Mouse (Mus musculus): ENCODE results near the gene Slc13a1.
"Not testable (repeated sequence)": the region's sequence is repeated elsewhere in the genome, so short reads cannot be mapped to it uniquely, and the experiment has no call there.

Slc13a1 gene

DNA sequence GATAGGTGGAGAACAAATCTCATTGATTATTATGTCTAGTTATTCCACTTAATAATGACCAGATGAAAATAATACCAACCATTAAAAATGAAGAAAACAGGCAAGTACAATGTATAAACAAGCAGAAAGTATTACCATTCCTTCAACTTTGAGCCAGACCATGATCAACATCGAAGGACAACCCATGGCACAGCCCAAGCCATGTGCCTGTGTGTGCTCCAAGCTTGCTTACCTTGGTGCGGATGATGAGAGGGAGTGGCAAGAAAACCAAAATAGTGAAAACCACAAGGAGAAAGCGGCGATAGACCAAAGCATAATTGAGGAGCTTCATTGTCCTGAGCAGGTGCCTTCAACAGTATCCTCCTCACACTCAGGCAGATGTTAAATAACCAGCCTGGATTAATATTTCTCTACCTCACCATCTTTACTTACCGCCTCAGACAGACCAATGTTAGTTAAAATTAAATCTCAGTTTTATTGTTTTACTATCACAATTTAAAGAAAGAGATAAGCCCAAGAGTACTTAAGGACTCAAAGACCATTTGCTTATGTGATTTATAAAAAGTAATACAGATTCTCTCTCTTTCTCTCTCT is at the start of gene Slc13a1:
TSS of gene Slc13a1 (minus strand) at position 359 of the 594 bp plus-strand sequence.
- no peak for DNase-seq (ENCODE audit: low spot score)

DNA sequence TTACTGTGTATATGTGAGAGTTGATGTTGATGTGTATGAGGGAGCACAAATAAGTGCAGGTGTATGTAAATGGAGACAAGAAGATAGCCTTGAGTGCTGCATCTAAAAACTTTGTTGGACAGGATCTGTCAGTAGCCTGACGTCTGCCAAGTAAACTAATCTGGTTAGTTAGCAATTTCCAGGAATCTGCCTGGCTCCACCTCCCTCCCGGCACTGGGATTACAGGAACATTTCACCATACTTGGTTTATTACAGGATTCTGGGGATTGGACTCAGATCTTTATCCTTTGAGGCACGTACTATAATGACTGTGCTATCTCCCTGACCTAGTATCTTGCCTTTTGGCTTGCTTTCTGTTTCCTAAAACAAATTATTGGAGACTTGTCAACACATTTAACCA is 40.0 kb upstream of the Slc13a1 start:
- DNase-seq (ENCODE audit: low spot score): no peak

DNA sequence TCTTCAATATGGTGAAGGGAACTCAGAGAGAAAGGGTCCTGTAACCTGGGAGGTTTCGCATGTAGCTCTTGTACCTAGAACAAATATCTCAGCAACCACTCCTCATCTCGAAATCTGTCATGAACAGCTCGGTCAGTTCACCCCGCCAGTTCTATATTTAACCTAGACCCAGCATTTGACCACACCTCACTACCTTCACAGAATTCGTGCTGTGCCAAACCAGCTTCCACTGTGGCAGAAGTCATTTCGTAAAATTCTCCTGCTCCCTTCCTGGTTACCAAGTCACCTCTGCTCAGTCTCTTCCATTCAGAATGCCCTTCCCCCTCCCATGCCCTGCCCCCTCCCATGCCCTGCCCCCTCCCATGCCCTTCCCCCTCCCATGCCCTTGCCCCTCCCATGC is 34.3 kb upstream of the Slc13a1 start:
- no peak for DNase-seq (ENCODE audit: low spot score)

DNA sequence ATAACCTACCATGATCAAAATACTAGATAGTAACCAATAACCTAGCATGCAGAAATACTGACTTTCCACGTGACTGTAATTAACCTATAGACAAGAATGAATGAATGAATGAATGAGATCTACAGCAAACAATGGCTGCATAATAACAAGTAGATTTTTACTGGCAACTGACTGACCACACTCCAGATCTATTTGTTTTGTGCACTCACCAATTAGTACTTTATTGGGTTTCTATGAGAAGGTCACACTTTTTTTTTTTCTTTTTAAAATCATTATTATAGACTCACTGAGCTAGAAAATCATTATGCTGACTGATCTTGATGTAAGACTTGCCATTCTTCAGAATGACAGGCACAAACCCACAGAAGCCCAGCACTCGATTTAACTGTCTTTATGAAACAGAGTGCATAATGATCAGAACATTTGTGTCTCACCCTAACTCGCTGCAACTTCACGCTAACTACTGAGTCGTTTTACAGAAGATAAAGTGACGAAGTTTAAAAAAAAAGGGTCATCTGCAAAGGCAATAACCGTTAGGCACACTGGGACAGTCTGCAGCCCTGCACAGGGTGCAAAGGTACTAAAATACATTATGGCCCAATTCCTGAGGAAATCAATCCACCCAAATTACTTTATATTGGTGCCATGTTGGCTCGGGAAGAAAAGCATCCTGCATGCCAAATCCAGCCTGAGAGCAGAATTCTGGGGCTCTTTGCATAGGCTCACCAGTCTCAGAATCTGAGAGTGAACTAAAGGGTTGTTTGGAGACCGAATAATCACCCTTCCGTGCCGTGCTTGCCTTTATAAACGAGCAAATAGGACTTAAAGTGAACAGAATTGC is 33.0 kb upstream of the Slc13a1 start:
- DNase-seq (ENCODE audit: low spot score): no peak

DNA sequence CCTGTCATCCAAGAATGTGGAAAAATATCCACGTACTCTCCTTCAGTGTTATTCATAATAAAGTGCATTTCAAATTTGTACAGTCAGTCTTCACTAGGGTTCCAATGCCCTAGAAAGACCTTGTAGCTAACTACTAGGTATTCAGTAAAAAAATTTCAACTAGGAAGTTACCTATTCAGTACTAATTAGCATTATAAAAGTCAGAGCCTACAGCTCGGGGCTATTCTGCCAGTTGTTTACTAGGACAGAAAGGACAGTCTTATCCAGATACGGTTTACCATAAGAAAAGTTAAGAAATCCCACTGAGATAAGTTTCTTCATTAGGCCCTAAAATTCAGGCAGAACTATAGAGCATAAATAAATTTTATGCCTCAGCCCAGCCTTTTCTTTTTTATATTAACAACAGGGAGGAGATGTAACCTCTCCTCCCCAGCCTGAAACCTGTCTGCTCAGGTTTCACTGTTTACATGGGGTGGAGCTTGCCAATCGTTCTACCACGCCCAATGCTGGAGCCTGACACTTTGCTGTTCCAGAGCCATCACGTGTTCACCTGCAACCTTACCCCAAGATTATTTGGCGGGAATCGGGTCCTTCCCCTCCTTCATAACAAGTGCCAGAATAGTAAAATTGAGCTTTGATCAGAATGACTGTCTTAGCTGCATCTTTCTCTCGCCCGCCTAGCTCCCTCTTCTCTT is 29.8 kb upstream of the Slc13a1 start:
- DNase-seq (ENCODE audit: low spot score): not testable (repeated sequence)

DNA sequence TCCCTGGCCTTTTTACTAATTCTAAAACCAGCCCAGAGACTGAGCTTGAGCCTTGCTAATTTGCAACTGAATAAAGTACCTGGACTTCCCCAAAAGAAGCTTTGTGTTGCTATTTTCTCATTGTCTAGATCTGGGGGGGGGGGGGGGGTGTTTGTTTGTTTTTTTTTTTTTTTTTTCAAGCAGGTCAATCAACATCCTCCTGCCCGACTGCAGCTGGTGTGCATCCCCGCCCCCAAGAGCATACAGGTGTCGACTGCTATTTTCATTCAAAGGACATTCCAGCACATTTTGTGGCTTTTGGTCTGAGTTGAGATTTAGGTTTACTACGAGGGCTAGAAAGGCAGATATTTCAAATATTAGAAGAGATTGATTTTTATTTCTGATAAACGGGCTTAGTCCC is 28.5 kb upstream of the Slc13a1 start:
- not testable (repeated sequence) for DNase-seq (ENCODE audit: low spot score)

DNA sequence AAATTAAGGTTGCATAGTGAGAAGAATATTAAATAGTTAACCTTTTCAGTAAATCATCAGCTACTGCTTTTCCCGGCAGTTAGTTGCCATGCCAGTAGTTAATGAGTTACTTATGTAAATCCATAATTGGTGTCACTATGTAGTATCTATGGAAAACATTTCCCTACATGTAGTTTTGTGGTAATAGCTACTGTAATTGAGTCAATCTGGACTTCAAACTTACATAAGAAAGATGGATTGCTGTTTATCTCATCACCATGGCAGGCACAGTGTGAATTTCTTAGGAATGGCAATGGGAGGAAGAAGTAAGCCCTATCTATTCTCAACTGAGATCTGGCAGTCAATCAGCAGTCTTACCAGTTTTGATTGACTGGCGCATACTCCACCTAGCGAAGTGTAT is 15.5 kb upstream of the Slc13a1 start:
- DNase-seq (ENCODE audit: low spot score): no peak

DNA sequence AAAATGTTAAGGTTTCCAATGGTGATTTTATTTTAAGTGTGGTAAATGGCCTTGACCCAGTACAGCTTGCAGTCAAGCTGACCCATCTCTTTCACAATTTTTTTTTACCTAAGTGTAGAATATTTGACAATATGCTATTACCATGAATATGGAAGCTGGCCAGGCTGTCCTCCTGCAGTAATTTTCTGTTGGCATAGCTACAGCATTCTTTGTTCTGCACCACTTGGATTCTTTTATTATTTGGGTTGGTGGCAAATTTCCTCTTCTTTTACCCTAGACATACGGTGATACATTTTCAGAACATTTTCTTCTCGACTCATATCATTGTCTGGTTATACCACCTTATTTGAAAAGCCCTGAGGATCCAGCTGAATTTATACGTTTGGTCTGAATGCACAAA is 7.5 kb upstream of the Slc13a1 start:
- no peak for DNase-seq (ENCODE audit: low spot score)

DNA sequence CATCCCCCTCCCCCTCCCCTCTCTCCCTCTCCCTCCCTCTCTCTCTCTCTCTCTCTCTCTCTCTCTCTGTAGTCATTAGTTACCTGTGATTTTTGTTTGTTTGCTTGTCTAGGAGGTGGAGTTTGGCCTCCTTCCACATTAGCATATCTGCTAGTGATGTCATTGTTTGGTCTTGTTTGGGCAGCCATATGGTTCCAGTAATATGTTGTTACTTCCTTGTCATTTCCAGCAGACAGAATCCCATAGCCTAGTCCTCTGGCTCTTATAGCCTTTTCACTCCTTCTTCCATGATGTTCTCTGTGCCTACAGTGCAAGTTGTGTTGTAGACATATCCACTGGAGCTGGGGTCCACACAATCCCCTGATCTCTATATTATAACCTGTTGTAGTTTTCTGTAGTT is 6.1 kb upstream of the Slc13a1 start:
- no peak for DNase-seq (ENCODE audit: low spot score)

DNA sequence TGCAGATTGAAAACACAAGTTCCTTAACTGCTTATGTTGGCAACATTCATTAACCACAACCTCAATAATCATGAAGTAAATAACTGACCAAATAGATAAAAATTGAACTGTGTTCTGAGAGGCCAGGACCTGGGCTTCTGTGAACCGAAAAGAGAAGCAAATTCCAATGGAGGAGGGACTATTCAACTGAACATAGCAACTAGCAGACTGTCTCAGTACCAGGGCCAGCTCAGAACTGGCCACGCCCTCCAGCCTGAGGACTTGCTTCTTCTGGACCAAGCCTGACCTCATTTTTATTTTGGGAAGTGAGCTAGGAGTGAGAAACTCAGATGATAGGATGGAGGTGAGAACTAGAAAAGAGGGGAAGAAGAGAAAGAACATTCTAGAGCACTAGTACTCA is 4.8 kb upstream of the Slc13a1 start:
- DNase-seq (ENCODE audit: low spot score): no peak

DNA sequence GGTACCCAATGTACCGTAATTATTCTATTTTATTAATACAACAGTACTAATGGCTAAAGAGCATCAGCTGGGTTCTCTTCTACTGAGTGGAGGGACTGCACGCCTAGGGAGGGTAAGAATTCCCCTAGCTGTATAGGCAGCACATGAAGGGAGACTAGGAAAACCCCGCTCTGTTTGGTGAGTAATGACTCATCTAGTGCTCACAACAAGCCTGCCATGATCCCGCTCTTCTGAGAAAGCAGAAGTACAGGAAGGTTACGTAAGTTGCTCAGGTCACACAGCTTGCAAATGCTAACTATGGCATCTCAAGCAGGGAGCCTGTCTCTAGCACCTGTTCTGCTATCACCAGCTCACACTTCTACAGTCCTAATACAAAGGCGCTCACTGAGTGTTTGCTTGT is 1.1 kb downstream of the Slc13a1 start:
- DNase-seq (ENCODE audit: low spot score): no peak

DNA sequence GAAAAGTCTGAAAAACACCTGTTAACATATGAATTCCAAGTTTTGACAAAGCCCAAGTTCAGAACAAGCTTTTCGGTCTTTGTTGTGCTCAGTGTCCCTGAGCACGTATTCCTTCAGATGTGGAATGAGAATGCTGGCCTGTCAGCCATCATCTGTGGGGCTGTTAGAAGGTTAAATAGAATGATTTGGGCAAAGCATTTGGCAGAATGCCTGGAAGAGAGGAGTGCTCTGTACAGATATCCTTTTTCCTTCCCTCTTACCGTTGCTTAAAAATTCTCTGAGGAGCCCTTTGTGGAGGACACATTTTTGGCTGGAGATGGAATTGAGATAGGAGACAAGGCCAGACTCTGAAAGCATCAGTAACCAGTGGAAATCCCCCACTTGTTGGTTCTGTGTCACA is 2.6 kb downstream of the Slc13a1 start:
- DNase-seq (ENCODE audit: low spot score): no peak

DNA sequence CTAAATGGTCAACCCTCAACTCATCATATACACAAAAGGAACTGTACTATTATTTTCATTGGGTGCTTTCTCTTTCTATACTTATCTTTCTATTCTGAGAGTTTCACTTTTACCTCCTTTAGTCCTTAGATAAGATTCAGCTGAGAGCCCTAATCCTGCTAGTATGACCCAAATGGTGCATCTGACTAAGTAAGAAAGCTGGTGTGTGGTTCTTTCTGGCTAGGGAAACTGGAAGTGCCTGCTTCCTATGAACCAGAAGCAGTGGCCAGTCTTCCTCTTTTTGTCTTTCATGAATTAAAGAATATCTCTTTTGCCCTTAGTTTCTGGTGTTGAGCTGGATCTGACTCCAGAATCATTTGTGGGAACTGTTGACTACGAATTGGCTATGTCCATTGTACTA is 8.1 kb downstream of the Slc13a1 start:
- DNase-seq (ENCODE audit: low spot score): no peak

DNA sequence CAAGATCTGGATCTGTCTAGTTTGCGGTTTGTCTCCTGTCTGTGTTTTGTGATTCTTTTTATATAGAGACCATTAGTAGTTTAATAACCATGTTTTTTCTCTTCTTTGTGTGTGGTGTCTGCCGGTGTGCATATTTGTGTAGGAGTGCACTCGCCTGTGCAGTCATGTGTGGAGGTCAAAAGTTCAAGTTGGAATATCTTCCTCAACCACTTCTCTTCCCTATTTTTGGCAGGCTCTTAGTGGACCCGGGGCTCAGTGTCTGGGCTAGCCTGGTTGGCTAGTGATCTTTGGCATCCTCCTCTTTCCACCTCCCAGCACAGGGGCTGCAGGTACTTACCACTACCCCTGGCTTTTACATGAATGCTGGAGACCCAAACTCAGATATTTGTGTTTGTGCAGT is 13.0 kb downstream of the Slc13a1 start:
- no peak for DNase-seq (ENCODE audit: low spot score)

DNA sequence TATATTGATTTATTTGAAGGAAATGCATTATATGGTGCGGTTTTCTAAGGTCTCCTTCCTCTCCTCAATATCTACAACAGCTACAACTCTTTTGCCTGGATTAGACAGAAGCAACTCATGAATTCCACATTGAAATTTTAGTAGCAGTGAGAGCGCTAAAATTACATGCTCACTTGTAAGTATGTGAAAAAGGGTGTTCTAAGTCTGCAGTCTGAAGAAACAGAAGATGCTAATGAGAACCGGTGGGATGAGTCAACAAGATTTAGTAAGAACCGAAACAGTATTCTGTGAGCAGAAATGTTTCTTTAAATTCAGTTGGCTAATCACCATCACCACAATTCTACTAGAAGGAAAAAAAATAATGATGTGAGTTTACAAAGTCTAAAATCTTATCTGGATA is 34.9 kb downstream of the Slc13a1 start:
- DNase-seq (ENCODE audit: low spot score): no peak

DNA sequence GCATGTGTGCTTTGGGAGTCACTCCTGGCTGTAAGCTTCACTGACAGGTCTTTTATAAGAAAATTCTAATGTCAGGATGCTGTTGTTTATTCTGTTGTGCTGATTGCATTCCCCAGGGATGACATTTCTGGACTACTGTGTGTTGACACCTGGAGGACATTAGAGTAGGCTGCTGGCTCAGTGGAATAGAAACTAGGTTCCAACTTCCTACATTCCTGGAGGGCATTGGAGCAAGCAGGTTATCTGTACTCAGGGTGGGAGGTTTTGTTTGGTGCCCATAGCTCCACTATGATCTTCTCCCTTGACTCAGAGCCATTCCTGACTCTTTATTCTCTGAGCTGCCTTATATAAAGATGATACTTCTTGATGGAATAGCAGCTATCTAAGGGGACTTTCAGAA is 45.3 kb downstream of the Slc13a1 start:
- no peak for DNase-seq (ENCODE audit: low spot score)

DNA sequence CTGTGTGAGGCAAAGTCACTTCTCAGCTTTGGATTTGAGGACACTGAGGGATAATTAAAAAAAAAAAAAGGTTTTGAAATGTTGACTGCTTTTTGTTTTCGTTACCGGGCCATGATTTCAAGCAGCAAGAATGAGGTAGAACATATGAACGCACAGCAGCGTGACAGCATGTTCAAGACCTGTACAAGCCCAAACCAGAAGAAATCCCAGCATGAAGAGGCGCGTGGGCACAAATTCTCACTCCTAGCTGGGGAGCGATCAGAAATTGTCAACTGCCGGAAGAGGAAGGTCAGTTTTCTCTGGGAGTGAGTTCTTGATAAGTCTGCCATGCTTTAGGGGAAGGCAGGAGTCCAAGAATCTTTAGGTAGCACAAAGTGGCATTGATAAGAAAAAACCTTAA is 56.3 kb downstream of the Slc13a1 start:
- no peak for DNase-seq (ENCODE audit: low spot score)

DNA sequence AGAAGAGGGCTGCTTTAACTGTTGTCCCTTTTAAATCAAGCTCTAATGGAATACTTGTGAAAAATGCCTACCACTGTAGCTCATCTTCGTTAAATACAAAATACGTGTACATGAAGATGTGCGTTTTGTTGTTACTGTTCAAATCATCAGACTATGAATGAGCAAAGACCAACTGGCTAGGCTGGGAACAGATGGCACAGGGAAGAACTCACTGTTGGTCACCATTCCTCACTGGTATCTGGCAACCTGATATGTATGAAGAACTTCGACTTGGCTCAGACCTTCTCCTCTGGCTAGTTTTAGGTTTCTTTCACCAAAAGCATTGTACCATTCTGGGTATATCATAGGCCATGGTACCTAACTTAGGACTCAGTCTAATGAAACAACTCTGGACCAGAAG is 59.4 kb downstream of the Slc13a1 start:
- no peak for DNase-seq (ENCODE audit: low spot score)

DNA sequence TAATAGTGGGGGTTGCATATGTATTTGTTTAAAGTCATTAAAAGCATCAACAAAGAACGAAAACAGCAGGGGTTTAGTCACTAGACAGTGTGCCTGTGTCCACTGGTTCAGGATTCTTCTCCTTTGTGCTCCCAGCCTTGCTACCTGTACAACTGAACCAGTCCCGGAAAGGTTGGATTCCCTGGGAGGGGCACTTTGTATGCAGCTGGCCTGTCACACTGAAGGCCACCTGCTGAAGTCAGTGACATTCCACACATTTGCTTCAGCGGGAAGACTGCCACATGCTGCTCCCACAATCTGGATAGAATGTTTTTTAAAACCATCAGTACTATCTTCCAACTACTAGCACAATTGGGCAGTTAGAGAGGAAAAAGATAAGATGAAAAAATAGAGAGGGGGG is 61.7 kb downstream of the Slc13a1 start:
- DNase-seq (ENCODE audit: low spot score): no peak

DNA sequence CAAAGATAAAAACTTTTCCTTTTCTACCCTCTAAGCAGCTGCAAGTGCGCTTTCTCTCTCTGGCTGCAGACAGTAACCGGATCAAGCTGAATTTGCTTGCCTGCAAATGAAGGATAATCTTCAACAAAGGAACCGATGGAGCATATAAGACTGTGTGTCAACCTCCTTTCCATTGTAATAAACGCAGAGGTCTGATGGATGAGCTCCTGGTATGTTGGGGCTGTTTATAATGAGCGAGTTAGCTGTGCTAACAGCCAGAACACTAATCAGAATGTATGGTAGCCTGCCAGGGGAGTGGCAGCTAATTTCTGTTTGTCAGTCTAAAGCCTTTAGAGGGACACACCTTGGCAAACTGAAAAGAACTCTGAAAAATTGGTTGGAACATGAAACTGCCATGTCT is 62.2 kb downstream of the Slc13a1 start:
- DNase-seq (ENCODE audit: low spot score): no peak

DNA sequence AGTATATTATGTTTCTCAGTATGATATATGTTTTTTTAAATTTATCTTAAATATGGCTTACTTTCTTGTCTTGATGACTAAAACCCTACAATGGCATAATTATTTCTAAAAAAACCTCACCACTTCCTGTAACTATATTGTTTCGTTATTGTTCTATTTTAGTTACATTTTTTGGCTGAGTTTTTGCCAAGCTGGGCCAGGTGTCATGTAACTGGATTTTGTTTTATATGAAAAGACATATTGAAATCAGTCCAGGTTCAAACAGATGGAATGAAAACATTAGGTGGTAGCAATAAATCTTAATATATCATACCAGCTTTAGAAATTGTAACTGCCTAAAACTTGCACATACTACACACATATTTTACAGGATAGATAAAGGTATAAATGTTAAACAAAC is 66.6 kb downstream of the Slc13a1 start:
- DNase-seq (ENCODE audit: low spot score): no peak

DNA sequence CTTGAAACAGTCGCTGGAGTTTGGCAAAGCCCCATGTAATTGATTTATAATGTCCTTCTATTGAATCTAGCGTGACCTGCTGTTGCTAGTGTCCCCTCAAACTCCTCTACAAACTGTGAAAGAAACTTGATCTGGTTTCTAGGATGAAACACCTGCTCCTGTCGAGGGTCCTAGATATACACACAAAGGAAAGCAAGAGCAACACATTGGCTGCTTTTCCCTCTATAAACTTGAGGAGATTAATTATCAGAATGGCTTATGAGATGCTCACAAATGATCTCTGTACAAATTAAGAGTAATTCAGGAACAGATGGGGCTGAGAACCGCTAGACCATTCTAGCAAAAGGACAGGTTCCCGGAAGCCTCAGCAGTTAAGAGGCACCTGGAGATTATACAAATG is 67.2 kb downstream of the Slc13a1 start:
- no peak for DNase-seq (ENCODE audit: low spot score)

DNA sequence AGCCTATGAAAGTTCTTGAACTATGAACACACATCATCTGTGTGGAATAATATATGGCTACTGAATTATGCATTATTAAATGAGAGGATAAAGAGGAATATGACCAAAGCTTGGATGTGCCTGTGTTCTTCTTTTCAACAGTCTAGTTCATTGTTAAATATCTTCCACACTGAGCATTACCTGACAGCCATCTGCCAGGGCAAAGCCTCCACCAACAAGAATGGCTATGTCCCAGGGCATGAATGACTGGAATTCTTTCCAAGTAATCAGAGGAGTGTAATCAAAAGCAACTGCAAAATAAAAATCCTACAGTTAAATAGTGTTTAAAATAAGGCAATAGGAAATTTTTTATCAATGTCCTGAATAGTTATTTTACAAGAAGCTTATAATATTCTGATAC is 70.5 kb downstream of the Slc13a1 start:
- no peak for DNase-seq (ENCODE audit: low spot score)
